Mouse (Mus musculus): ENCODE data around the gene Plcb1. TPM values are rescaled to one million over a fixed set of nuclear protein-coding genes. Genes with fewer than 3 reads are reported as not detected.

Plcb1 gene
- polyA plus RNA-seq, 1 experiment: 2.8 TPM

DNA sequence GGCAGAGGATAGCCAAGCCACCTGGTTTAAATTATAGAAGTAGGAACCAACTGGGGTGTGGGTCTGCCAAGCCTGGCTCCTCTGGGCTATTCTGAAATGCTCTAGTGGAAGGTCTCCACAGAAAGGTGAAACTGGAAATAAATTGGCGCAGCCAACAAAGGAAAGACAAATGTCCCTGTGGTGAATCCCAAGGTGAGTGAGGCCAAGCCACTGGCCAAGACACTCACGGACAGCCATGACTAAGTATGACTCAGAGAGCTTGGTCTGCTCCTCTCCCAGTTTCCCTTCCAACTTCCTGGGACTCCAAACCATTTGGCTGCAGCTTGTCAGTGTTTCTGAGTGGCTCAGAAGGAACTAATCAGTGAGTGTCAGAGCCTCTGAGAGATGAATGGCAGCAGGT lies 126.7 kb downstream of the Plcb1 start:
- no peak for DNase-seq (ENCODE audit: low spot score)

DNA sequence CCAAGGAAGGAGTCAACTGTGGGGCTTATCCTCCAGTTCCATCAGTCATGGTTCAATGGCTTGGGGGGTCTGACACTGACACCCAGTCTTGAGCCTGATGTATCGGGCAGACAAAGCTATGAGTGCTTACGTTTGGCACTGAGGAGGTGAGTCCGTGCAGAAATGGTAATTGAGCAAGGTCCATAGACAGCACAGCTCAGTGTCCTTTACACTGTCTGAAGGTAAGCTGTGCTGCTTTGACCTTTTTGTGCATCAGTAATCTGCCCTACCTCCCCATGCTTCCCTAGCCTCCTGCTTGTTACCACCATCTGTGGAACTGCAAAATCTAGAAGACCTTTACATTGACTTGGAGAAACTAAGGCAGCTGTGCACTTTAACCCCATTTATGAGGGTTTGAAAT lies 127.7 kb downstream of the Plcb1 start:
- DNase-seq (ENCODE audit: low spot score): no peak

DNA sequence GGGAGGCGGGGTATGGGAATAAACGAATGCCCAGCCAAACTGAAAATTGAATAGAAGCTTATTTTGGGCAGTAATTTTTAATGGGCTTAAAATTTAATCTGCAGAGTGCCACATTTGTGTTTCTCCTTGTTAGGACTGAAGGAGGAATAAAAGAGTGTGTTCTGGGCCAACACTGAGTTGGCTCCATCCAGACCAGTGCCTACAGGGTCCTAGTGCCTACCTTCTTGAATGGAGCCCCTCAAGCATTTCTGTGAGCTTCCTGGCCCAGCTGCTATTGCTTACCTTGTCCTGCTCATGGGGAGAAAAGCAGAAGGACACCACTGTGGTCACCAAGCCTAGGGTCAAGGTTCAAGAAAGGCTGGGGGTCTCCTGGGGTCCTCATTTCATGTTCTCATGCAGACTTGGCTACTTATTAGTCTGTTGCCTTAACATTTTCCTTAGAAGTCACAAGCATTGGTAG lies 128.3 kb downstream of the Plcb1 start:
- DNase-seq (ENCODE audit: low spot score): no peak

DNA sequence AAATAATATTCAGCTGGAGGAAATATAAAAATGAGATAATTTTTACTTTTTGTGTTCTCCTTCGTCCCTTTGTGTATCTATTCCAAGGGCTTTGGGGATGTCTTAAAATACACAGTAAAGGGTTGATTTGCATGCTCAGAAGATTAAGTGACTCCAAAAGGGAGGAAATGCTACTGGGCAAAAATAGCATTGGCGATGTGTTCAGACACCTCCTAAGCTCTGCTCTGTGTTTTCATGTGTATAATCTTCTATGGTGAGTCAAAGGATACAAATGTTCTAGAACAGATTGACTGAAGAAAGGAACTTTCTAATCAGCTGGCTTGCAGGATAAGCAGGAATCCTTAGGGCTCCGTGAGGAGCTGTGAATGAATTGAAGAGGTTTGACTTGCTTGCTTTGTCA lies 129.2 kb downstream of the Plcb1 start:
- DNase-seq (ENCODE audit: low spot score): no peak

DNA sequence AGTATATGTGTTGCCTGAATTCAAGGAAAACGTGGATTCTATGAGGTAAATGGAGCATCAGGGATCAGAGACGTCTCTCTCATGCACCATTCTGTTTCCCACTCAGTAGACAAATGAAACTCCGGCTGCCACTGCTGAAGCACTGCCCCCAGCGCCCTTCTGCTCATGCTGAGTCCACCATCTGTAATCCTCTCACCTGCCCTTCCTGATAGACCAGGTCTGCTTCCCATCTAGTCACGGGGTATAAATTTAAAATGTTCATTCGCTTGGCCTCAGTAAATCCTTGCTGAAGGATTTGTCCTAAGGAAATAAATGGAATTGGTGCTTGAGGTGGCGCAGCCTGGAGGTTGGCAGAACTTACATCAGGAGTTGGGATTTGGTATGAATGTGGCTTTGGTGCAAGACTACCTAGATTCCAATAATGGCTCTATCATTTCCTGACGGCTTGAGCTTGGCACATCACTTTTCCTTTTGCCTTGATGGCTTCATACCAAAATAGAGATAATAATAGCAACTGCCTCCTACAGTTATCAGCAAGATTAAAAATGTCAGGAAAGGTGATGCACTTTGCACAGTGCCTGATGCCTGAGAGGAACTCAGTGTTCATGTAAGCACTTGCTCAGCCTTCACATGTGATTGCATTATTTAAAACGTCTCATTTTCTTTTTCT lies 134.9 kb downstream of the Plcb1 start:
- no peak for DNase-seq (ENCODE audit: low spot score)

DNA sequence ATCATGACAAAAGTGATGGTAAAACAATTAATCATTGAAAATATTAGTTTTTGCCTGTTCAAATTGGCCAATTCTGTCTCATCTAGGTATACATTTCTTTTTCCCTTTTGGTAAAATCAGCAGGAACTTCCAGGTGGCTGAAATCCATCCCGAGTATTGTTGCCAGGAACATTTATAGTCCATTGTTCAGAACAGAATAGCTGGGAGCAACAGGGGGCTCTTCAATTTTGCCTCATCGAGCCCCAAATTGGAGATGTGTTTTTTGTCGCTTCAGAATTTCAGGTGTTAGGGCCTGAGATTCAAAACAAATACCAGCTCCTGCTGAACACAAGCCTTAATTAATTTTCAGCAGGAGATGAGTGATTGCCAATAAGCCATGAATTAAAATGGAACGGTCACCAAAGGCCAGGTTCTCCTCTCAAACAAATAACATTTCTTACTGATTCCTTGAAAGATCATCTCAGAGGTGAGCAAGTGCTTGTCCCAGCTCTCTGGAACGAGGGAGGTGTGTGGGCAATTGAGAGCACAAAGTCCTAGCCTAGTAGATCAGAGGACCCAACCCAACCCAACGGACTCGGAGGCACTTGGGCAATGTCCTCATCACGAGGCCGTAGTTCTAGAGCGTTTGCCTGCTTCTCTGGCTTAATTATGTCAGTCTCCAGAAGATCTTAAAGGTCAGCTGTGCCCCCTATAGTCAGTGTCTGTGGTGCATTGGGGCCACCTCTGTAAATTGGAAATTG lies 136.9 kb downstream of the Plcb1 start:
- DNase-seq (ENCODE audit: low spot score): no peak

DNA sequence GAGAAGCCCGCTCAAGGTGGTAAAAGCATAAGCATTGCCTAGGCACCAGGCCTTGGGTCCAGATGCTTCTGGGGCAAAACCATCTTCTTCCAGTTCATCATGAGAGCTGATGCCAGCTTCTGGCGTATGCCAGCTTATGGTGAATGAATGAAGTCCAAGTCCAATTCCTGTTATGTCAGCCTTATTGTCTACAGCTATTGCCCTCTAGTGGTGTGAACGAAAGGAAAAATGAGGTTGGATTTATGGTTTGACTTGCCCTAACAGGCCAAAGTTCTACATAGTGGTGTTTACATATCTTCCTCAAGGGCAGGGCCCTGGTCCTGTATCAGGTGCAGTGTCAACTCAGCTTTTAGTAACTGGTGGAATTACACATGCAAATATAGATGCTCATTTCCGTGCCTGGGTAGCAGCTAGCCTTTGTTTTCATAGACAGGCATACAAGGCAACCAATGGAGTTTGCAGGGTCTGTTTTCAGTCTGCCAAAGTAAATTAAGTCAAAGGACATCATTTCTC lies 138.3 kb downstream of the Plcb1 start:
- no peak for DNase-seq (ENCODE audit: low spot score)

DNA sequence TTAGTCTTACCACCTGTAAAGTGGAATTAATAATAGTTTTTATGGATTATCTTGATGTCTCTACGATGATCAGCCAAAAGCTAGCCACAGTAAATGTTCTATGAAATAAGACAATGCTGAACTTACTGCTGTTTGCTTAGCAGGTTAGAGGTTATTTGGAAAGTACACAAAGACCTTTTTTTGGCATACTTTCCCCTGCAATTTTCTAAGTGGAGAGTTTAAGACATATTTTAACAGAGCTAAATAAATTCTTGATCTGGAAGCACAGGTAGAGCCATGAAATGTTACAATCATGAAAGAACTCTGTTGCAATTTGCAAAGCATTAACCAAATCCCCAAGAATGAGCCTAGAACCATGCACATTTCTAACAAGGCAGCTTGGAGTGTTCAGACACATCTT lies 140.4 kb downstream of the Plcb1 start:
- no peak for DNase-seq (ENCODE audit: low spot score)

DNA sequence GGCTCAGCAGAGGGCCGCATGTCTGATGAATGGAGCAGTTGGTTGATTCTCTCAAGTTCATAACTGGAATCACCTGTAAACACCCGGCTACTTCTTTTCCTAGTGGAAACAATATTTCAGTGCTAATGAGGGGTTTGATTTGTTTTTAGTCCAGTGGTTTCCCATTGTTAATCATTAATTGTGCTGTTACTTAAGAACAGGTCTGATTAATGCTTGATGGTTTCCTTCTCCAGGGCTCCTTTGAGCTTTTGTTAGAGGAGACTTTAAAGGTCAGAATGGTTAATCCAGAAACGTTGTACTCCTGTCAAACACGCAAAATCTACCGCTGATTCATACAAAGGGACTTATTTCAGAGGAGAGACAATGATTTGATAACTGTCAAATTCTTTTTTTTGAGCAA lies 141.2 kb downstream of the Plcb1 start:
- DNase-seq (ENCODE audit: low spot score): no peak

DNA sequence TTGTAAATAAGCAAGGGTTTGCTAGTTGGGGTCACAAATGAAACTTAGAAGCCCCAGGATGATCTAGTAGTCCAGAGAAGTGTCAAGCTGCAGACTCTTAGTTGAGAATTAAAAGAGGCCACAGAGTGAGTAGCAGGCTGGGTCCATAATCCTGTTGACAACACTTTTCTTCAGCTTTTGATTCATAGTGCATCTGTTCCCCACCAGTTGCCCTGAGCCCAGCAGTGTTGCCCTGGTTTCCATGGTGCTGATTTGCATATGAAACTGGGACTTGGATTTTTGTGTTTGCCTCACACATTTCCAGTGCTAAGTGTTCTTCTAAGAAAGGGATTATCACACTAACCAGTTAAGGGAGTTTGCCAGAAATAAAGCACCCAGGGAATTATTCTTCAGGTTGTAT lies 143.6 kb downstream of the Plcb1 start:
- DNase-seq (ENCODE audit: low spot score): no peak

DNA sequence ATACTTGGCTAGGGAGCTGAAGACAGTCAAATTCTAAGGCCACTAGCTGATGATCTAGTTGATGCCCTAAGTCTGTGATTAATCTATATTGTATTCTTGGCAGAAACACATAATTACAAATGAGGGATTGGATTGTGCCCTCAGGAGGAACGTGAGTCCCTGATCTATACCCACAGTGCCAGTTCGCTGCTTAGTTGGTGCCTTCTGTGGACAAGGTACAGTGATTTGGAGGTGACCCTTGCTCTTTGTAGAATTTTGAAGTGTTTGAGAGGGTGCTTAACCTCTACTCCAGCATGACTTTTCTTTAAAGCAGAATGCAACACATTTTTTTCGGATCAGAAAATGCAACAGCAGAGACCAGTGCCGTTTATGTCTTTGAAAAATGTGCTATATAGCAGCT lies 145.1 kb downstream of the Plcb1 start:
- no peak for DNase-seq (ENCODE audit: low spot score)

DNA sequence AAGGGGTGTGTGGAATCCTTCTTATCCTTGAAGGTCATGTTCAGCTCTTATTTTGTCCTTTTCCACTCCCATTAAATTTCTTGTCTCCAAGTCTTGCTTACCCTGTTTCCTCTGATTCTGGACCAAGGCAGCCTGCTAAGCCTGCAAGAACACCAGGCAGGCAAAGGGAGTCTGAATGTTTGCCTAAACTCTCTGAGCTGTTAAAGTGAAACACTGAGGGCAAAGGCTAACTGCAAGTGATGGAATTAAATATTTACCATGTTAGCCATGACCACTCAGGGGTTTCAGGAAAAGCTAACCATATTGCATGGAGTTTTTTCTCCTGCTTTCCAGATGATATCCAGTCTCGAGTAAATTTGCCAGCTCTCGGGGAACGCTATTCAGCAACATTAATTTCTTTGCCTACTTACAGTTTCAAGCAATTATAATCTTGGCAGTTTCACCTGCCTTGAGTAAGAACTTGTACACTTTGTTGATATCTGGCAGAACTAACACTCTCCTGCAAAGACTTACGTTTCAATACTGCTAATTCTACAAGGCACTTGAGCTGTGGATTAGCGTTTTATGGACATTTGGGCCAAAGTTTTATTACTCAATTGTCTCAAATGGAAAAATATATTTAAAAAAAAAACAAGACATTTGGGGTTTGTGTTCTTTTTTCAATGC lies 146.0 kb downstream of the Plcb1 start:
- no peak for DNase-seq (ENCODE audit: low spot score)

DNA sequence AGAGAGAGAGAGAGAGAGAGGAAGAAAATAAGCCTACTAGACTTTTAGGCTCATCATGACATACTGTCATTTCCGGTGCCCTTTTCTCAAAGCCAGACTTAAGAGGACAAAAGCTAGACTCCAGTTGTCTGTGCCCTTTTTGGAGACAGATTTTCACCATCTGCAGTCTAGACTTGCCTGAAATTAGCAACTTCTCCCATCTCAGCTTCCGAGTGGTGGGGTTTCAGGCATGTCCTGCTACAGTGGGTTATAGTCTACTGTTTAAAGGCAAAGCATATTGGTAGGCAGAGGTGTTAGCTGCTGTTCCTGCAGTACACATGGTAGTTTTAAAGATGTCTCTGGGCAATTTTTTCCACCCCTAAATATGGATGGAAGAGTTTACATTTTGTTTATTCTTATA lies 149.6 kb downstream of the Plcb1 start:
- DNase-seq (ENCODE audit: low spot score): no peak

DNA sequence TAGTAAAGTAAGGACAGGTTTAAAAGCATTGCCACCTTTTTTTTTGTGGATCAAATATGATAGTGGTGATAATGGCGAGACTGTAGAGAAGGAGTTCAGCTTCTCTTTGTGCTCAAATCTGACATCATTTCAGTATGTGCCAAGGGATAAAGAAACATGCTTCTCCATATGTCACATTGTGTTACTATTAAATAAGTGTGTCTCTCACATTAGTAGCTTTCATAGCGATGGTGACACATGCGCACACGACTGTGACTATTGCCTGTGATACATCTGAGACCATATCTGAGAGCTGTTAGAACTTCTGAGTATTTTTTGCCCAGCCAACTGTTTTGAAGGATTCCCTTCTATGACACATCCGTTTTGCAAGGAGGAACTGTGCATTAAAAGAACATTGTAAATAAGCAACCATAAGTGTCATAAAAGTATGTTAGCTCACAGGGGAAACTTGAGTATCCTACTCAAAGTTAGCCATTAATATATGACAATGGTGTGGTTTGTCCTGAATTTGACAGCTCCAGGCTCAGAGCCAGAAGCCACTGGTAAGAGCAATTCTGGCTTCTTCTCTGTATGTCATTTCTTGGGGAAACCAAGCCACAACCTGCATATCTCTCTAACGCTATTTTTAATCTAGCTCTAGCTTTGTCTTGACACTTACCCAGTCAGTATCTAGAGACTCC lies 150.2 kb downstream of the Plcb1 start:
- DNase-seq (ENCODE audit: low spot score): no peak

DNA sequence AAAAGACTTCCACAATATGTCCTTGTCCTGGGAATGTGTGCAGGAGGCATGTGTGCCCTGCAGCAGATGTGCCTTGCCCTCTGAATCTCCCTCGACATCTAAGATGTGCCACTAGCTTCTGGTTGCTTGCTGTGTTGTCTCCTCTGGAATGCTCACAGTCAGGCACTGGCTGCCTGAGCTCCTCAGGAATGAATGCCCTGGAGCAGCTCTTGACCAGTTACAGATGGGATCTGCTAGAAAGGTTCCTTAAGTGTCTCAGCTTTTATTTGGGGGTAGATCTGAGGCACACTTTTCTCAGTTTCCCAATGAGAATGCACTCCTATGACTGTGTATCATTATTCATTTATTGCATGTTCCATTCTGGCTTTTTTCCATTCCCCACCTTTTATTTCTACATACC lies 151.8 kb downstream of the Plcb1 start:
- no peak for DNase-seq (ENCODE audit: low spot score)

DNA sequence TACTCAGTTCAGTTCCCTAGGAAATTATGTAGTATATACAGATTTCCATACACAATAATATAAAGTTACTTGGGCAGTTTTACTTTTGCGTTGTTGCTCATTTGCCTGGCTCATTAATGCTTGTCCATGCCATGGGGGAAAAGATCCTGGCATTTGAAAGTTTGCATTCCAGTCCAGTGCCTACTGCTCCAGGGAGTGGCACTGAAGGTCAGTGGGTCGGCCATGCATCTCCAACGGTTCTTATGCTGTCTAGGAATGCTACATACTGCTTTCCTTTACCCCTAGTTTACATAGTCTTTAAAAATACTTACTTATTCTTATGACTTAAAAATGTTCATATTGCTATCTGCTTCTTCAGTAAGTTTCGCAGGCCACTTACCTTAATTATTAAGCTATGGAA lies 156.2 kb downstream of the Plcb1 start:
- DNase-seq (ENCODE audit: low spot score): no peak

DNA sequence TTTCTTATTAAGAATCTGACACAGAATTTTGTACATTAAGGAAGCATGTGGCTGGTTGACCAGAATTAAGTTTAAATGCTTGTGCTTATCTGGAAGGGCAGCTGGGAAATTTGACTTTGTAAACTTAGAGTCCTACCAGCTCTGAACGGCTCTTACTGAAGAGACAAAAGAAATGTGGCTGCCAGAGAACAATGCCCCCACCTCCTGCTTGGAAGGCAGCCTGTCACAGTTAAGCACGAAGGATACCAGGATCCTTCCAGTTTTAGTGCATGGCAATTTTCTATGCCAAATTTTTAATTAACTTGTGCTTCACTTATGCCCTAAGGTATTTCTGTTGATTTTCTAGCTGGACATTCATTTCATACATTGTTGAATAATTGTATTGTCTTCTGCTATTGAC lies 157.1 kb downstream of the Plcb1 start:
- no peak for DNase-seq (ENCODE audit: low spot score)

DNA sequence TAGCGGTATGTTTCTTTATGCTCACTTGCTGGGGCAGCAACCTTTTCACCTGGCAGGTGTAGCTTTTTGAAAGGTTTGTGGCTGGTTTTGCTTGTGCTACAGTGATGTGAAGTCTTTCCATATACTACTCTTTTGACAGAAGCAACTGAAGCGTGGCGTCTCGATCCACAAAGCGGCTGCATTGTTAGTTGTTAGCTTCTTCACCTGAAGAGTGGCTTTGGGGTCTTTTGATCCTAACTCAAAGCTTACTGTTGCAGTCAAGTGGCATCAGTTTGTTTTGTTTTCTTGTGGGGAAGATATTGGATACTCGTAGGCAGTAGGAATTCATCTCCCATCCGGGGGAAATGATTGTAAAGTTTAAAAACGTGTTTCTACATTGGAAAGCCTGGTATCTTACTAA lies 160.5 kb downstream of the Plcb1 start:
- DNase-seq (ENCODE audit: low spot score): no peak

DNA sequence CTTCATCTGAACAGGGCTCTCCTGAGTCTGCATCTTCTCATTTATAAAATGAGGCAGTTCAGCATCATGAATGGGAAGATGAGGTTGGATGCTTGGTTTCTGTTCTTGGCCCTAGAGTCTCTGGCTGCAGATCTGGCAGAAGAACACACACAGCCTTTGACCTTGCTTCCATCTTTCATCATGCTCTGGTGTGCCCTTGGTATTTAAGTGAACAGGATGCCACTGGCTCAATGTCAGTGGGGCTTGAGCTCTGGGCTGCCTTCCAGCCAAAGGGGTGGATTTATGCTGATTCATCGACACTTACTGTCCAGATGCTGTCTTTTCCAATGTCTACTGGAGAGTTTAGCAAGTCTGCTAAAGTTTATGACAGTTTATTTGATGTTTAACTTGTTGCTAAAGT lies 161.0 kb downstream of the Plcb1 start:
- DNase-seq (ENCODE audit: low spot score): no peak

DNA sequence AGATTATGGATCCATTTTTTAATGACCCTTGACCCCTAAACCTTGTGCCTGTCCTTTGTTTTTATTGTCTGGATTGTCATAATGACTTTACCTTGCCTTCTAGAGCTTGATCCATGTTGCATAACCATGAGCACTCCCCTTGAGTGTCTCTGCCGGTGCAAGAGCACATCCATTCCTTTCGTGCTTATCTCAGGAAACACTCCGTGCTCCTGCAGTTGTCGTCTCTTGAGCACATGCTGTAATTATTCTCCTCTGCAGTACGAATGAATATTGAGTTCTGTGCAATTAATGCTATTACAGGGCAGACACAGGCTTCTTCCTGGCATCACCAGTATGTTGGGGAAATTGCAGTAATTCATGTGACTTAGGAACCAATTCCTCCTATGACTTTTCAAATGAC lies 166.2 kb downstream of the Plcb1 start:
- DNase-seq (ENCODE audit: low spot score): no peak

DNA sequence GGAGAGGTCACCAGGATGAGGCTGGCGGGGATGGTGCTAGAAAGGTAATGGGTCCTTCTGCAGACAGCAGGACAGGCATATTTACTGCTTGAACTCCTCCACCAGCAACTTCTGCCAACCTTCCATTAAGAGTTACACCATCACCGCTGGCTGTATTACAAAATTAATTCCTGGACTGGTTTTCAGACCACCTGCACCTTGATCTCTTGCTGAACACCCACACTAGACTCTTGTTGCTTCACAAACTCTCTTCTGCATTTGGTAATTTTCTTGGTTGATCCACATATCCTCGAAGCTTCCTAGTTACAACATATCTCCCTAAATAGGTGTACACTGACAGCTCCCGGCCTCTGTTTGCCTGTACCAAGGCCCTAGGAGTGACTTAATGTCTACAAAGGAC lies 170.6 kb downstream of the Plcb1 start:
- DNase-seq (ENCODE audit: low spot score): no peak

DNA sequence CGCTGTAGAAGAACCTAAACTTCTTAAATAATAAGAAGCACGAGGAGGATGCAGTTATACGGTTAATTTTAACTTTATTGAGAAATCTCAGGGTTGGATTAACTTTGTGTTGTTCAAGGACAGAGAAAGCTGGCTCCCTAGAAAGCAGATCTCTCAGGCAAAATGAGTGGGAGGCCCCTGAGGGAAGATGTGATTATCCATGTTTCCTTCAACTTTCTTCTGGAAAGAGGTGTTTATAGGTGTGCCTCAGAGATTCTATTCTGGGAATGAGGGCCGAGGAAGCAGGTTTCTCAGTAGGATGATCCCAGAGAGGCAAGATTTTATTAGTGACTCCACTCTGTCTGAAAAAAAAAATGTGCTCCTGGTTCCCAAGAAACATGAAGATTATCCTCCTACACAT lies 180.3 kb downstream of the Plcb1 start:
- DNase-seq (ENCODE audit: low spot score): no peak
